Mouse (Mus musculus) right cerebral cortex, postnatal 25 days (tissue): ENCODE results near the gene Jph2.

Experiments used
- DNase-seq: peaks from one replicate; pipeline ENCODE4 v3.0.0; 2022

Gene Jph2

GRCm38 (mm10) chr2:163410211-163410610 is 12.4 kb upstream of the Jph2 start:
- DNase-seq, result no peak

DNA sequence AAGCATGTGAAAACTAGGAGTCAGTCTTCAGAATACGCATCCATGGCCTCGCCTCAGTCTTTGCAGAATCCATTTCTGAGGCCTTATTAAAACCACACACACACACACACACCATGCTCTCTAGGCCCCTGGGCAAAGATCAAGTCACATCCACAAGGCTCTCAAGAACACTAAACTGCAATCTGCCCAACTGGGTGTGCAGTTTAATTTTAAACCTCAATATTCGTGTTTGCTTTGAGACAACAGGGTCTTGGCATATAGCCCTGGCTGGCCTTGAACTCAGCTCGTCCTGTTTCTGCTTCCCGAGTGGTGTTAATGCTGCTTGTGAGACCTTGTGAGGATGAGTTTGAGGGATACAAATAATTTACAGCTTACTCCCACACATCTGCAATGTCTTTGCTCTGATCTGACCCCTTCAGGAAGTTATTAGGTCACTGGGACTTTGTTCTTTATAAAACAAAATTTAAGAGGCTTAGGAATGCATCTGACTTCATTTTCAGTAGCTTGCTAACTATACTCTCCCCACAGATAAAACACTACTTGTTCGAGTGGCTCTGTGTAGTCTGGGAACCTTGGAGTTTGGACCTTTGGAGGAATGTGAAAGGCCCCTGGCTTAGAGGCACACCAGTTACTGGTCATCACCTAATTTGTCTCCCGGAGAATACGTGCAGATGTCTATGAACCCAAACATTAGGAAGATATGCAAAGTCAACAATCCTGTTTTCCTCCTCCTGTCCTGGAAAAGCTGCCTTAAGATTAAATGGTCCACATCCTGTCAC is 6.4 kb upstream of the Jph2 start:
- no peak for DNase-seq

DNA sequence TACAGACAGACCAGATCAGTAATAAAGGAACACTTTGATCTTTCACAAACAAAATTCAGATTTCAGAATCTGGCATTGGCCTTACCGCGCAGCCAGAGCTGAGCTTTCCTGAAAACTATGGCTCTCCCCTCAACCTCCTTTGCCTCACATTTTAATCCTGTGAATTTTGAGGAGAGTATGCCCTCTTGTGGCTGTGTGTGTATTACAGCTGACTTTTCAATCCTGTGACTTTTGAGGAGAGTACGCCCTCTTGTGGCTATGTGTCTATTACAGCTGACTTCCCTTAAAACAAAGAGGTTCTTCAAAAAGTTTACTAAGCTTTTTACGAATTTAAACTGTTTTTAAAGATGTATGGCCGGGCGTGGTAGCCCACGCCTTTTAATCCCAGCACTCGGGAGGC is 3.4 kb upstream of the Jph2 start:
- DNase-seq, result peak; percentile 67

DNA sequence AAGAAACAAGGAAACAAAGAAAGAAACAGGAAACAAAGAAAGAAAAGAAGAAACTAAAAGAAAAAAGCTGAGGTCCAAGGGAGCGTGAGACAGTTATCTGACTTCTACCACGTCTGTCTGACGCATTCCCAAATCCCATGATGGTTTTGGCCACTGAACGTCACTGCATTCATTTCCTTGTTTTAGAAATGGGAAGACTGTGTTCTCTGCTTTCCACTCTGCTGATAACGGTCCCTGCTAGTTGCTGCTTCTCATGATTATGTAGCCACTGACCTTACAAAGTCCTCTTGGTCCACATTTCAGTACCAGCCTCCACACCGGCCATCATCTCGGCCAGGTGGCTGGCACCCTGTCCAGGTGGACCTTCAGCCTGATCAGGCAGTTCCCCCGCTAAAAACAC is 1.4 kb upstream of the Jph2 start:
- no peak for DNase-seq

DNA sequence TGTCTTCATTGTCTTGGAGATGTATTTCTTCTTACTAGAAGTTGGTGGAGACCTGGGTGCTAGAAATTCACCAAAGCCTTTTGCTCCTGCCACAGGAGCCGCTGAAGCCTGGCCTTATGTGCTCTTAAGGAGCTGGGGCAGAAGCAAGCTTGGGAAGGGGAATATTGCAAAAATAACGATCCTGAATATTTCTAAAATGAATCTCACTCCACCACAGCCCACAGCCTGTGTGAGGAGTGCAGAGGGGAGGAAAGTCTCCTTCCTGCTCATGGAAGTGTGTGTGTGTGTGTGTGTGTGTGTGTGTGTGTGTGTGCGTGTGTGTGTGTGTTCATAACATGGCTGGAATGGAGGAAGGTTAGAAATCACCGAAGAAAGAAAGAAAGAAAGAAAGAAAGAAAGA is 977 bp upstream of the Jph2 start:
- no peak for DNase-seq

GRCm38 (mm10) chr2:163397071-163397470 is 722 bp downstream of the Jph2 start:
- DNase-seq, result no peak

- no peak for DNase-seq
Observed at GRCm38 (mm10) chr2:163394977-163395376, 2.8 kb downstream of the Jph2 start.

GRCm38 (mm10) chr2:163393976-163394375 is 3.8 kb downstream of the Jph2 start:
- no peak for DNase-seq

- no peak for DNase-seq
Observed at GRCm38 (mm10) chr2:163393241-163393640, 4.6 kb downstream of the Jph2 start.

GRCm38 (mm10) chr2:163392436-163392835 is 5.4 kb downstream of the Jph2 start:
- no peak for DNase-seq

- DNase-seq, result no peak
Observed at GRCm38 (mm10) chr2:163386423-163387190, 11.2 kb downstream of the Jph2 start.

GRCm38 (mm10) chr2:163385126-163385525 is 12.7 kb downstream of the Jph2 start:
- DNase-seq, result no peak

DNA sequence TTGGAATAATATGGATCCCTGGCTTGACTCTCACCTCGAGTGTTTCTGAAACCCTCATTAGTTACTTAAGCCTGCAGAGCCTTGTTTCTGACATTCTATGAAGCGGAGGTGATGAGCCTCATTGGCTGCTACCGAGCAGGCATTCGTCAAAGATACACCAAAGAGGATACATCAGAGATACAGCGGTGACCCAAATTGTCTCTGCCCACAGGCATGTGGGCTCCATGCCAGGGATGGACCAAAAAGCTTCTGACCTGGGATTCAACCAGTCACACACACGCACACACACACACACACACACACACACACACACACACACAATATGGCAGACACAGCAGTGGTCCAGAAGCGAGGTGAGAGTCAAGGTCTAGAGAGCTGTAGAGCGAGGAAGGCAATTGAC is 16.5 kb downstream of the Jph2 start:
- no peak for DNase-seq

GRCm38 (mm10) chr2:163379366-163379765 is 18.4 kb downstream of the Jph2 start:
- DNase-seq, result no peak

GRCm38 (mm10) chr2:163376082-163376481 is 21.7 kb downstream of the Jph2 start:
- no peak for DNase-seq

DNA sequence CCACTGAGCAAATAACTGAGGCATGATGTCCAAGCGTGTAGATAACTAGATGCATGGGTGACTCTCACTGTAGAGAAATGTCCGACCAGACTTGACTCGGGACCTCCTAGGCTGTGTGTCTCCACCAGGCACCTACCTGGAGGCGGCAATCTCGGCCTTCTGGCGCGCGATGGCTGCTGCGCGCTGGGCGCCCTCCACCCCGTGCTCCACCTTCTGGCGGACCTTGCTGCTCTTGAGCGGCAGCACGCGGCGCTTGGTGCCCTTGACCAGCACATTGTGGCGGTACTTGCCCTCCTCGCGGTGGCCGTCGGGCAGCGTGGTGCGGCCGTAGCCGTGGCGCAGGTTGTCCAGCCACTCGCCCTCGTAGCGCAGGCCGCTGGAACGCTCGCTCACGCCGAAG is 22.3 kb downstream of the Jph2 start:
- DNase-seq, result no peak

- DNase-seq, result no peak
Observed at GRCm38 (mm10) chr2:163372627-163373026, 25.2 kb downstream of the Jph2 start.

DNA sequence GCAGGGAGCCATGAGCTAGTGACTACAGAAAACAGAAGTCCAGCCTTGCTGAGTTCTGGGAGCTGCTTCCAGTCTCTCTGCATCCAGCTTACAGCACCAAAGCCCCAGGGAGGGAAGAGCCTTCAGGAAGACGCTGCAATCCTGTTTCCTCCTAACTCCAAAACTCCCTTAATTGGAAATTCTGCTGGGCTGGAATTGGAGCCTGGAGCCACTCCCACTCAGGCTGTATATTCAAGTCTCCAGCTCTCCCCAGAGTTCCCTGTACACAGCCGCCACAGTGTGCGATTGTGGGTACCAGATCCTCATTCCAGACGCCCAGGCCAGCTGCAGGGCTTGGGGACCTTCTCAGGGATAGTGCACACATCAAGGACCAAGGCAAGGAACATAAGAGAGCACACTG is 27.6 kb downstream of the Jph2 start:
- DNase-seq, result no peak

DNA sequence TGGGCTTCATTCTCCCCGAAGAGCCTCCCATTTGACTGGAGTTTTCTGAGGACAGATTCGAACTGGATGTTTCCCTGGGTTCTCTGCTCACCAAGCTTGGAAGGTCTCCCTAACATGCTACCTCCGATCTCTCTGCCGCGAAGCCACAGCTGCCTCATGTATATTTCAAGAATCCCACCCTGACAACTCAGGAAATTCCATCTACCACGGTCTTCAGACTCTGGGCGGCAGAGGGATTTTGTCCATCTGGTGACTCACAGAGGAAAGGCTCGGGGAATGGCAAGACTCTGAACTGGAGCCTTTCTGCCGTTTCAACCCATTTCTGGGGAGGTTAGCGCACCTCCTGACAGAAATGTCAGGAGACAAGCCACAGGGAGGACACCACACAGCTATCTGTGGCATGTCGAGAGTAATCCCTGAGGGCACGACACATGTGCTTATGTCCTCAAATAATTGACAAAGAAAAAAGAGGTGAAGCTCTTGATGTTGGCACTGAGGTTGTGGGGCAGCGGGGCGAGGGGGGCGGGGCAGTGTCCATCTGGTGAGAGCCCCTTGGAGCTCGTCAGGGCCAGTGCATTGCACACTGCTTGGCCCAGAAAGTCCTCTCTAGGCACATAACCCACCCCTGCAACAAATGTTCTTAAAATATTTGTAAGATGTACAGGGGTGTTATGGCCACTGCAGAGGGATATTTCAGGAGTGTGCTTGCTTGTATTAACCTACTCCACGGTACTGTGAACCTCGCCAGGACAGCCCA is 32.8 kb downstream of the Jph2 start:
- DNase-seq, result no peak

- no peak for DNase-seq
Observed at GRCm38 (mm10) chr2:163362940-163363921, 34.6 kb downstream of the Jph2 start.

- DNase-seq, result no peak
Observed at GRCm38 (mm10) chr2:163360858-163361623, 36.8 kb downstream of the Jph2 start.

- DNase-seq, result no peak
Observed at GRCm38 (mm10) chr2:163359253-163359652, 38.5 kb downstream of the Jph2 start.
